Mouse (Mus musculus) hindbrain, embryonic 12.5 days (tissue): Measurements from ENCODE around the gene 1700010I14Rik. TPM values are rescaled to one million over a fixed set of nuclear protein-coding genes. Genes with fewer than 3 reads are reported as not detected.

Source experiments
- ATAC-seq: fragments of 200-750 bp; cut with Nextera tagmentation; 2 replicates; pipeline ENCODE4 v1.8.0; 2017; ENCODE audit warnings: moderate TSS enrichment; ENCODE audit not compliant: low FRiP score
- H3K27ac ChIP-seq: fragments of 300-500 bp; sonication (generic); 2 replicates; pipeline ENCODE4 v1.5.1; 2016; ENCODE audit warnings: mild to moderate bottlenecking
- H3K27me3 ChIP-seq: fragments of 300-500 bp; sonication (generic); 2 replicates; pipeline ENCODE4 v1.6.1; 2016; ENCODE audit warnings: mild to moderate bottlenecking
- H3K36me3 ChIP-seq: fragments of 300-500 bp; sonication (generic); 2 replicates; pipeline ENCODE4 v1.6.1; 2016; ENCODE audit warnings: mild to moderate bottlenecking
- H3K4me1 ChIP-seq: fragments of 300-500 bp; sonication (generic); 2 replicates; pipeline ENCODE4 v1.6.1; 2016
- H3K4me2 ChIP-seq: fragments of 300-500 bp; sonication (generic); replicated peaks from 2 replicates; pipeline ENCODE4 v1.6.1; 2016; ENCODE audit warnings: mild to moderate bottlenecking
- H3K4me3 ChIP-seq: fragments of 300-500 bp; sonication (generic); 2 replicates; pipeline ENCODE4 v1.5.1; 2016; ENCODE audit warnings: mild to moderate bottlenecking
- H3K9ac ChIP-seq: fragments of 300-500 bp; sonication (generic); 2 replicates; pipeline ENCODE4 v1.6.1; 2016; ENCODE audit warnings: mild to moderate bottlenecking, moderate library complexity
- H3K9me3 ChIP-seq: fragments of 300-500 bp; sonication (generic); replicated peaks from 2 replicates; pipeline ENCODE4 v1.6.1; 2016; ENCODE audit warnings: mild to moderate bottlenecking
- WGBS: fragments of 180-500 bp; shearing (Covaris S2); methylation state at CpG from one replicate; pipeline ENCODE4 v1.1.7; 2016; 5-methylcytosine and 5-hydroxymethylcytosine counted together
- polyA plus RNA-seq: library from polyadenylated mRNA; unstranded; fragments of >200 nt; fragmentation: Nextera tagmentation; extraction: Ambion mirVana; gene quantifications from 2 replicates; pipeline ENCODE4 v1.2.1, GENCODE M21; 2016

Gene 1700010I14Rik
- polyA plus RNA-seq, 1 experiment from 2014 or later, result 2.3 TPM

GRCm38 (mm10) chr17:8976745-8977144 is 11.4 kb upstream of the 1700010I14Rik start:
- H3K9ac ChIP-seq, result no peak overlapping the region
- no peak for ATAC-seq
- no peaks in the 10 kb centered on the region for H3K9me3 ChIP-seq
- H3K4me2 ChIP-seq, result no peak overlapping the region
- no peaks in the 10 kb centered on the region for H3K27me3 ChIP-seq
- 90% methylated on average over 6 of the region's 6 CpGs for WGBS
- H3K4me1 ChIP-seq, result peaks cover 22% of the 10 kb centered on the region
- H3K27ac ChIP-seq, result no peak overlapping the region
- H3K4me3 ChIP-seq, result no peak overlapping the region
- H3K36me3 ChIP-seq, result peaks cover 23% of the 10 kb centered on the region; the same call in 1 of the 2 replicates

GRCm38 (mm10) chr17:8977271-8977670 is 10.9 kb upstream of the 1700010I14Rik start:
- Histone ChIP-seq H3K27me3 (no peaks in the 10 kb centered on the region), H3K27ac (no peak overlapping the region), H3K4me1 (peaks cover 17% of the 10 kb centered on the region), H3K36me3 (peaks cover 26% of the 10 kb centered on the region; the same call in 1 of the 2 replicates), H3K9me3 (no peaks in the 10 kb centered on the region), H3K9ac (no peak overlapping the region), H3K4me3 (no peak overlapping the region), H3K4me2 (no peak overlapping the region)
- 94% methylated on average over 2 of the region's 2 CpGs for WGBS
- ATAC-seq, result no peak

- H3K36me3 ChIP-seq, result peaks cover 26% of the 10 kb centered on the region; the same call in 1 of the 2 replicates
- peaks cover 6% of the 10 kb centered on the region for H3K4me1 ChIP-seq
- H3K27me3 ChIP-seq, result no peaks in the 10 kb centered on the region
- H3K9me3 ChIP-seq, result no peaks in the 10 kb centered on the region
- 79% methylated on average over 2 of the region's 2 CpGs for WGBS
- H3K9ac ChIP-seq, result no peak overlapping the region
- no peak overlapping the region for H3K27ac ChIP-seq
- ATAC-seq, result no peak
- H3K4me3 ChIP-seq, result no peak overlapping the region
- no peak overlapping the region for H3K4me2 ChIP-seq
These were observed 4.6 kb upstream of the 1700010I14Rik start for GRCm38 (mm10) chr17:8983576-8983975.

GRCm38 (mm10) chr17:8985714-8986113 is 2.4 kb upstream of the 1700010I14Rik start:
- no peak overlapping the region for H3K9ac ChIP-seq
- no peak overlapping the region for H3K4me2 ChIP-seq
- ATAC-seq, result no peak
- no peaks in the 10 kb centered on the region for H3K9me3 ChIP-seq
- H3K36me3 ChIP-seq, result peaks cover 19% of the 10 kb centered on the region; the same call in 1 of the 2 replicates
- WGBS, result 69% methylated on average over 5 of the region's 5 CpGs
- no peak overlapping the region for H3K27ac ChIP-seq
- H3K4me1 ChIP-seq, result peaks cover 13% of the 10 kb centered on the region
- no peaks in the 10 kb centered on the region for H3K27me3 ChIP-seq
- no peak overlapping the region for H3K4me3 ChIP-seq

- H3K27me3 ChIP-seq, result no peaks in the 10 kb centered on the region
- H3K4me1 ChIP-seq, result peaks cover 13% of the 10 kb centered on the region
- H3K27ac ChIP-seq, result no peak overlapping the region
- H3K4me2 ChIP-seq, result no peak overlapping the region
- ATAC-seq, result no peak
- no peaks in the 10 kb centered on the region for H3K9me3 ChIP-seq
- 77% methylated on average over 2 of the region's 2 CpGs for WGBS
- peaks cover 13% of the 10 kb centered on the region; the same call in 1 of the 2 replicates for H3K36me3 ChIP-seq
- no peak overlapping the region for H3K4me3 ChIP-seq
- H3K9ac ChIP-seq, result no peak overlapping the region
These were observed 1.6 kb upstream of the 1700010I14Rik start for GRCm38 (mm10) chr17:8986551-8986950.

GRCm38 (mm10) chr17:8987369-8987768 is 764 bp upstream of the 1700010I14Rik start:
- H3K4me2 ChIP-seq, result no peak overlapping the region
- peaks cover 13% of the 10 kb centered on the region for H3K4me1 ChIP-seq
- no peak overlapping the region for H3K4me3 ChIP-seq
- no peak for ATAC-seq
- no peaks in the 10 kb centered on the region for H3K9me3 ChIP-seq
- H3K36me3 ChIP-seq, result peaks cover 11% of the 10 kb centered on the region; the same call in 1 of the 2 replicates
- no peak overlapping the region for H3K27ac ChIP-seq
- H3K9ac ChIP-seq, result no peak overlapping the region
- 81% methylated on average over 5 of the region's 5 CpGs for WGBS
- no peaks in the 10 kb centered on the region for H3K27me3 ChIP-seq

- no peak overlapping the region for H3K27ac ChIP-seq
- H3K36me3 ChIP-seq, result peaks cover 24% of the 10 kb centered on the region
- no peaks in the 10 kb centered on the region for H3K27me3 ChIP-seq
- no peak overlapping the region for H3K4me2 ChIP-seq
- H3K9me3 ChIP-seq, result no peaks in the 10 kb centered on the region
- no peak overlapping the region for H3K9ac ChIP-seq
- WGBS, result 30% methylated on average over 8 of the region's 8 CpGs
- no peak overlapping the region for H3K4me3 ChIP-seq
- H3K4me1 ChIP-seq, result peaks cover 13% of the 10 kb centered on the region
- no peak for ATAC-seq
These were observed 3.0 kb downstream of the 1700010I14Rik start for GRCm38 (mm10) chr17:8991160-8991559.

- Histone ChIP-seq H3K36me3 (peaks cover 29% of the 10 kb centered on the region), H3K4me1 (no peaks in the 10 kb centered on the region), H3K27ac (no peak overlapping the region), H3K9ac (no peak overlapping the region), H3K4me2 (no peak overlapping the region), H3K27me3 (no peaks in the 10 kb centered on the region), H3K9me3 (no peaks in the 10 kb centered on the region), H3K4me3 (no peak overlapping the region)
- WGBS, result 79% methylated on average over 1 of the region's 1 CpGs
- ATAC-seq, result no peak
These were observed 7.2 kb downstream of the 1700010I14Rik start for GRCm38 (mm10) chr17:8995344-8995743.

- 74% methylated on average over 4 of the region's 4 CpGs for WGBS
- Histone ChIP-seq H3K9me3 (no peaks in the 10 kb centered on the region), H3K4me3 (no peak overlapping the region), H3K9ac (no peak overlapping the region), H3K27ac (no peak overlapping the region), H3K36me3 (no peaks in the 10 kb centered on the region), H3K4me2 (no peak overlapping the region), H3K27me3 (no peaks in the 10 kb centered on the region), H3K4me1 (no peaks in the 10 kb centered on the region)
- no peak for ATAC-seq
These were observed 14.3 kb downstream of the 1700010I14Rik start for GRCm38 (mm10) chr17:9002438-9002837.

GRCm38 (mm10) chr17:9004516-9004915 is 16.4 kb downstream of the 1700010I14Rik start:
- no peaks in the 10 kb centered on the region for H3K36me3 ChIP-seq
- no peaks in the 10 kb centered on the region for H3K27me3 ChIP-seq
- 85% methylated on average over 4 of the region's 4 CpGs for WGBS

GRCm38 (mm10) chr17:9023198-9023942 is 35.2 kb downstream of the 1700010I14Rik start:
- Histone ChIP-seq H3K9ac (no peak overlapping the region), H3K9me3 (no peaks in the 10 kb centered on the region), H3K27ac (peak overlapping the region; percentile 23; the same call in 1 of the 2 replicates), H3K36me3 (no peaks in the 10 kb centered on the region), H3K4me3 (no peak overlapping the region), H3K4me2 (peak overlapping the region; percentile 21; the same call in 1 of the 2 replicates), H3K27me3 (no peaks in the 10 kb centered on the region), H3K4me1 (peaks cover 13% of the 10 kb centered on the region)
- ATAC-seq, result peak; percentile 50; the same call in 1 of the 2 replicates
- WGBS, result 31% methylated on average over 14 of the region's 14 CpGs

More at GRCm38 (mm10) chr17:9004516-9004915, 16.4 kb downstream of the 1700010I14Rik start:
- ATAC-seq, result no peak
- Histone ChIP-seq H3K9ac (no peak overlapping the region), H3K4me1 (no peaks in the 10 kb centered on the region), H3K4me3 (no peak overlapping the region), H3K27ac (no peak overlapping the region), H3K9me3 (no peaks in the 10 kb centered on the region), H3K4me2 (no peak overlapping the region)

GRCm38 (mm10) chr17:9030181-9030580 is 42.0 kb downstream of the 1700010I14Rik start:
- no peak overlapping the region for H3K9ac ChIP-seq
- no peaks in the 10 kb centered on the region for H3K9me3 ChIP-seq
- H3K4me3 ChIP-seq, result no peak overlapping the region
- no peak overlapping the region for H3K27ac ChIP-seq
- H3K4me2 ChIP-seq, result no peak overlapping the region
- H3K36me3 ChIP-seq, result no peaks in the 10 kb centered on the region
- no peak for ATAC-seq
- no peaks in the 10 kb centered on the region for H3K27me3 ChIP-seq
- peaks cover 9% of the 10 kb centered on the region for H3K4me1 ChIP-seq
- WGBS, result 63% methylated on average over 5 of the region's 5 CpGs
